In genomic region chr11:62921052-62921977, GRCm38 (mm10) we compare ENCODE assay signal across 8 mouse cellular contexts. TPM values are rescaled to one million over a fixed set of nuclear protein-coding genes. Genes with fewer than 3 reads are reported as not detected.
DNase-seq lines count a peak whose midpoint lies in the region; ATAC-seq and TF ChIP-seq lines count a peak whose summit lies in the region.

No protein-coding gene starts in this region.

- peak overlapping the region; percentile 38 for H3K4me2 ChIP-seq in forebrain, postnatal 0 days (ENCODE audit: low read depth)
- H3K4me2 ChIP-seq in lung, embryonic 14.5 days, result peak overlapping the region; percentile 57

- DNase-seq in G1E (ENCODE audit: low spot score), result peak; percentile 17
- peak; percentile 80 for DNase-seq in cerebellum, adult 11-12 months
- peak; percentile 96 for DNase-seq in forebrain, postnatal 0 days
- peak; percentile 96 for DNase-seq in heart, postnatal 4 days
- peak; percentile 89 to 94 for DNase-seq in layer of hippocampus, adult 8-10 months (ENCODE audit: low spot score in 2 of 2)
- peak; percentile 99 for DNase-seq in lung, embryonic 14.5 days
- DNase-seq in ovary, postnatal 36 days (ENCODE audit: low spot score), result peak; percentile 92
- DNase-seq in thymus, postnatal 36 days, result peak; percentile 46 to 55

- no peak for ATAC-seq in G1E (ENCODE audit: extremely low read depth, insufficient number of reproducible peaks, low FRiP score, poor library complexity, severe bottlenecking)
- peak; percentile 96 for ATAC-seq in forebrain, postnatal 0 days
- peak; percentile 92 for ATAC-seq in lung, embryonic 14.5 days (ENCODE audit: insufficient read depth)

- peak overlapping the region; percentile 64 for H3K27ac ChIP-seq in forebrain, postnatal 0 days (ENCODE audit: low read depth, low read length)
- H3K27ac ChIP-seq in lung, embryonic 14.5 days (ENCODE audit: low read depth), result peak overlapping the region; percentile 85

- no peaks in the 10 kb centered on the region for H3K9me3 ChIP-seq in G1E (replicated peaks)
- H3K9me3 ChIP-seq in forebrain, postnatal 0 days (ENCODE audit: low read length), result no peaks in the 10 kb centered on the region
- no peaks in the 10 kb centered on the region for H3K9me3 ChIP-seq in lung, embryonic 14.5 days (ENCODE audit: low read depth, low read length)

- no peak overlapping the region for H3K4me3 ChIP-seq in G1E (ENCODE audit: low read depth, low read length)
- peak overlapping the region; percentile 32 for H3K4me3 ChIP-seq in forebrain, postnatal 0 days (ENCODE audit: low read depth, low read length)
- peak overlapping the region; percentile 15 for H3K4me3 ChIP-seq in lung, embryonic 14.5 days (ENCODE audit: low read depth, low read length)

- no peaks in the 10 kb centered on the region for H3K4me1 ChIP-seq in G1E (ENCODE audit: insufficient read depth, low read depth, low read length)
- H3K4me1 ChIP-seq in forebrain, postnatal 0 days (ENCODE audit: insufficient read depth), result no peaks in the 10 kb centered on the region
- H3K4me1 ChIP-seq in lung, embryonic 14.5 days (ENCODE audit: insufficient read depth), result peaks cover 9% of the 10 kb centered on the region; the same call in 1 of the 2 replicates

- 0 out of 2 replicates have a peak, but pooled peaks cover 10% of the 10 kb centered on the region for H3K27me3 ChIP-seq in G1E (ENCODE audit: insufficient read depth, low read length)
- H3K27me3 ChIP-seq in forebrain, postnatal 0 days (ENCODE audit: insufficient read depth, low read length), result no peaks in the 10 kb centered on the region
- H3K27me3 ChIP-seq in lung, embryonic 14.5 days (ENCODE audit: insufficient read depth, low read length), result no peaks in the 10 kb centered on the region

- no peaks in the 10 kb centered on the region for H3K36me3 ChIP-seq in G1E (replicated peaks)
- no peaks in the 10 kb centered on the region for H3K36me3 ChIP-seq in forebrain, postnatal 0 days (ENCODE audit: insufficient read depth)
- H3K36me3 ChIP-seq in lung, embryonic 14.5 days (ENCODE audit: insufficient read depth), result no peaks in the 10 kb centered on the region

- 31% methylated on average over 25 of the region's 25 CpGs for WGBS in forebrain, postnatal 0 days
- 12% methylated on average over 25 of the region's 25 CpGs for WGBS in lung, embryonic 14.5 days

- TF ChIP-seq CTCF in G1E (IDR thresholded peaks at IDR 0.05; ENCODE audit: low read depth, low read length), result 0 out of 2 replicates have a peak, but pooled peaks have one; percentile 10
- peak; percentile 95 for TF ChIP-seq CTCF in forebrain, postnatal 0 days (IDR thresholded peaks at IDR 0.05; ENCODE audit: low read depth)
- TF ChIP-seq CTCF in lung, embryonic 14.5 days (IDR thresholded peaks at IDR 0.05; ENCODE audit: low read depth), result peak; percentile 98

- no peak overlapping the region for H3K9ac ChIP-seq in forebrain, postnatal 0 days
- H3K9ac ChIP-seq in lung, embryonic 14.5 days, result no peak overlapping the region

RNA-seq across cellular contexts. Expression of gene Cdrt4, which starts 29.7 kb away (rescaled TPM):
- total RNA-seq in G1E (2014; fragmentation: Nextera tagmentation) (not detected in 2 replicates), G1E (2017) (0.27 TPM in 1 of 2 replicates, not detected in the other)
- polyA plus RNA-seq in G1E (2012), result not detected in 2 replicates
- total RNA-seq in forebrain, postnatal 0 days (2014; rRNA removed), result not detected in 2 replicates
- polyA plus RNA-seq in forebrain, postnatal 0 days (2015; fragmentation: Nextera tagmentation; extraction: Ambion mirVana), result 0.28 TPM in 1 of 2 replicates, not detected in the other
- total RNA-seq in heart, postnatal 4 days (2021), result under 1 TPM in 1 of 2 experiments, not detected in 1; 0.38 TPM
- total RNA-seq in layer of hippocampus, adult 8-10 months (2022), result under 1 TPM in 1 of 4 experiments, not detected in 3; 0.66 TPM
- 0.83 TPM in 1 of 2 replicates, not detected in the other for polyA plus RNA-seq in lung, embryonic 14.5 days (2014; fragmentation: Nextera tagmentation; extraction: Ambion mirVana)

RNA-seq across cellular contexts. Expression of gene Tvp23b, which starts 42.1 kb away (rescaled TPM):
- total RNA-seq in G1E (2014; fragmentation: Nextera tagmentation) (24.8 and 33.0 TPM in 2 replicates), G1E (2017) (46.5 and 53.7 TPM in 2 replicates)
- 1.9 and 3.3 TPM in 2 replicates for polyA plus RNA-seq in G1E (2012)
- 30.7 and 30.8 TPM in 2 replicates for total RNA-seq in forebrain, postnatal 0 days (2014; rRNA removed)
- polyA plus RNA-seq in forebrain, postnatal 0 days (2015; fragmentation: Nextera tagmentation; extraction: Ambion mirVana), result 31.2 and 37.1 TPM in 2 replicates
- 10 to 100 TPM; 18.2 to 22.0 TPM for total RNA-seq in heart, postnatal 4 days (2021)
- total RNA-seq in layer of hippocampus, adult 8-10 months (2022), result 10 to 100 TPM; 32.5 to 35.7 (median 35.2) TPM
- 55.3 and 57.7 TPM in 2 replicates for polyA plus RNA-seq in lung, embryonic 14.5 days (2014; fragmentation: Nextera tagmentation; extraction: Ambion mirVana)

Comparison
In these comparisons a context has a peak if more than half of its experiments do, and no peak if none do; other contexts are left out.
1. DNase-seq: peak in every context shown above with its lines; median percentile 99 in lung, embryonic 14.5 days; 96 in forebrain, postnatal 0 days; 96 in heart, postnatal 4 days; 92 in ovary, postnatal 36 days; 92 in layer of hippocampus, adult 8-10 months; 80 in cerebellum, adult 11-12 months; 50 in thymus, postnatal 36 days; 17 in G1E.
2. CTCF ChIP-seq: peak in every context shown above with its lines; median percentile 98 in lung, embryonic 14.5 days; 95 in forebrain, postnatal 0 days; 10 in G1E.